In genomic region chr11:117338503-117338902, GRCm38 (mm10) we compare ENCODE assay signal across 8 mouse cellular contexts.
DNase-seq lines count a peak whose midpoint lies in the region; ATAC-seq and TF ChIP-seq lines count a peak whose summit lies in the region.

No protein-coding gene starts in this region.

- 27% methylated on average over 8 of the region's 8 CpGs for WGBS in heart, embryonic 12.5 days
- WGBS in bone marrow, adult 2 months: 5% methylated on average over 8 of the region's 8 CpGs
- WGBS in kidney, embryonic 15.5 days: 56% methylated on average over 8 of the region's 8 CpGs
- under 1% methylated on average over 8 of the region's 8 CpGs for WGBS in macrophage (ENCODE audit: missing documents)

- H3K79me2 ChIP-seq in macrophage (ENCODE audit: inconsistent target): peaks cover 98% of the 10 kb centered on the region

- ATAC-seq in heart, embryonic 12.5 days (ENCODE audit: insufficient number of reproducible peaks, low FRiP score): peak; percentile 40; the same call in 1 of the 2 replicates
- no peak for ATAC-seq in kidney, embryonic 15.5 days (replicated peaks; ENCODE audit: low FRiP score)

- TF ChIP-seq POLR2A in bone marrow, adult 2 months (IDR thresholded peaks at IDR 0.05; ENCODE audit: borderline replicate concordance, control insufficient read depth, low read depth, low read length): no peak

- H3K27ac ChIP-seq in heart, embryonic 12.5 days (ENCODE audit: poor library complexity, severe bottlenecking): peak overlapping the region; percentile 5; the same call in 1 of the 2 replicates
- H3K27ac ChIP-seq in bone marrow, adult 2 months (ENCODE audit: control insufficient read depth, insufficient read depth, low read depth, low read length, poor library complexity): peak overlapping the region; percentile 36
- peak overlapping the region; percentile 4; the same call in 1 of the 2 replicates for H3K27ac ChIP-seq in kidney, embryonic 15.5 days
- H3K27ac ChIP-seq in macrophage: peak overlapping the region; percentile 34

- no peaks in the 10 kb centered on the region for H3K27me3 ChIP-seq in heart, embryonic 12.5 days (replicated peaks)
- no peaks in the 10 kb centered on the region for H3K27me3 ChIP-seq in kidney, embryonic 15.5 days

- H3K36me3 ChIP-seq in heart, embryonic 12.5 days: no peaks in the 10 kb centered on the region
- H3K36me3 ChIP-seq in kidney, embryonic 15.5 days: 0 out of 2 replicates have a peak, but pooled peaks cover 7% of the 10 kb centered on the region
- H3K36me3 ChIP-seq in macrophage (ENCODE audit: inconsistent target): no peaks in the 10 kb centered on the region

- no peaks in the 10 kb centered on the region for H3K9me3 ChIP-seq in heart, embryonic 12.5 days (replicated peaks)
- H3K9me3 ChIP-seq in kidney, embryonic 15.5 days (replicated peaks): no peaks in the 10 kb centered on the region

- H3K4me2 ChIP-seq in heart, embryonic 12.5 days: peak overlapping the region; percentile 17; the same call in 1 of the 2 replicates
- no peak overlapping the region for H3K4me2 ChIP-seq in kidney, embryonic 15.5 days

- no peak for TF ChIP-seq CTCF in bone marrow, adult 2 months (IDR thresholded peaks at IDR 0.05; ENCODE audit: control insufficient read depth, insufficient read depth, low read length)

- no peak overlapping the region for H3K9ac ChIP-seq in heart, embryonic 12.5 days
- 0 out of 2 replicates have a peak overlapping the region, but pooled peaks have one; percentile 18 for H3K9ac ChIP-seq in kidney, embryonic 15.5 days

- no peak overlapping the region for H3K4me3 ChIP-seq in heart, embryonic 12.5 days
- H3K4me3 ChIP-seq in bone marrow, adult 2 months (replicated peaks; ENCODE audit: control insufficient read depth, low read depth, low read length): no peak overlapping the region
- H3K4me3 ChIP-seq in kidney, embryonic 15.5 days (replicated peaks): no peak overlapping the region
- no peak overlapping the region for H3K4me3 ChIP-seq in macrophage (ENCODE audit: inconsistent target)

- peaks cover 90% of the 10 kb centered on the region for H3K4me1 ChIP-seq in heart, embryonic 12.5 days (replicated peaks)
- H3K4me1 ChIP-seq in bone marrow, adult 2 months (ENCODE audit: control insufficient read depth, insufficient read depth, low read length): peaks cover 16% of the 10 kb centered on the region
- H3K4me1 ChIP-seq in kidney, embryonic 15.5 days: peaks cover 83% of the 10 kb centered on the region

- DNase-seq in heart, postnatal 14 days: no peak
- DNase-seq in cerebellum, adult 18-20 months: no peak
- no peak for DNase-seq in left cerebral cortex, postnatal 4 days
- no peak for DNase-seq in right cerebral cortex, adult 18-20 months

- intact Hi-C loops in heart, postnatal 14 days (cut with DNase I): no loop called here
- intact Hi-C loops in left cerebral cortex, postnatal 4 days (cut with DNase I): no loop called here
